Mouse (Mus musculus) limb, embryonic 10.5 days (tissue): Measurements from ENCODE around the gene Arap1. TPM values are rescaled to one million over a fixed set of nuclear protein-coding genes. Genes with fewer than 3 reads are reported as not detected.

Experiments used
- DNase-seq: peaks from one replicate; pipeline ENCODE4 v3.0.0-alpha.2; 2017; ENCODE audit warnings: low spot score
- H3K27ac ChIP-seq: fragments of 300-500 bp; sonication (generic); 2 replicates; pipeline ENCODE4 v1.5.1; 2016; ENCODE audit warnings: mild to moderate bottlenecking
- H3K27me3 ChIP-seq: fragments of 300-500 bp; sonication (generic); 2 replicates; pipeline ENCODE4 v1.6.1; 2016; ENCODE audit warnings: low read depth, mild to moderate bottlenecking; ENCODE audit not compliant: poor library complexity, severe bottlenecking
- H3K36me3 ChIP-seq: fragments of 300-500 bp; sonication (generic); 2 replicates; pipeline ENCODE4 v1.6.1; 2016; ENCODE audit warnings: mild to moderate bottlenecking, moderate library complexity
- H3K4me1 ChIP-seq: fragments of 300-500 bp; sonication (generic); 2 replicates; pipeline ENCODE4 v1.6.1; 2016
- H3K4me3 ChIP-seq: fragments of 300-500 bp; sonication (generic); 2 replicates; pipeline ENCODE4 v1.5.1; 2016; ENCODE audit warnings: mild to moderate bottlenecking, moderate library complexity
- H3K9me3 ChIP-seq: fragments of 300-500 bp; sonication (generic); replicated peaks from 2 replicates; pipeline ENCODE4 v1.6.1; 2016; ENCODE audit warnings: mild to moderate bottlenecking
- WGBS: fragments of 180-500 bp; shearing (Covaris S2); methylation state at CpG from one replicate; pipeline ENCODE4 v1.1.7; 2016; 5-methylcytosine and 5-hydroxymethylcytosine counted together
- polyA plus RNA-seq: library from polyadenylated mRNA; unstranded; fragments of >200 nt; fragmentation: Nextera tagmentation; extraction: Ambion mirVana; gene quantifications from 2 replicates; pipeline ENCODE4 v1.2.1, GENCODE M21; 2016

Gene Arap1
- polyA plus RNA-seq, 1 experiment from 2014 or later: 20.5 TPM

GRCm38 (mm10) chr7:101377741-101378262 is 29.9 kb downstream of the Arap1 start:
- peak; percentile 46 for DNase-seq
- H3K27me3 ChIP-seq: no peaks in the 10 kb centered on the region
- peak overlapping the region; percentile 31 for H3K4me3 ChIP-seq
- H3K4me1 ChIP-seq: peaks cover 31% of the 10 kb centered on the region
- peak overlapping the region; percentile 79 for H3K27ac ChIP-seq
- WGBS: 31% methylated on average over 7 of the region's 7 CpGs
- H3K9me3 ChIP-seq: no peaks in the 10 kb centered on the region
- no peaks in the 10 kb centered on the region for H3K36me3 ChIP-seq

GRCm38 (mm10) chr7:101378285-101378684 is 30.4 kb downstream of the Arap1 start:
- Histone ChIP-seq H3K36me3 (no peaks in the 10 kb centered on the region), H3K4me1 (peaks cover 31% of the 10 kb centered on the region), H3K27me3 (no peaks in the 10 kb centered on the region), H3K27ac (peak overlapping the region; percentile 79), H3K4me3 (no peak overlapping the region), H3K9me3 (no peaks in the 10 kb centered on the region)
- WGBS: 65% methylated on average over 3 of the region's 3 CpGs
- DNase-seq: no peak

- peak overlapping the region; percentile 32 for H3K27ac ChIP-seq
- H3K9me3 ChIP-seq: no peaks in the 10 kb centered on the region
- WGBS: 70% methylated on average over 5 of the region's 5 CpGs
- no peak overlapping the region for H3K4me3 ChIP-seq
- H3K36me3 ChIP-seq: no peaks in the 10 kb centered on the region
- DNase-seq: no peak
- H3K27me3 ChIP-seq: no peaks in the 10 kb centered on the region
- peaks cover 31% of the 10 kb centered on the region for H3K4me1 ChIP-seq
These were observed 31.1 kb downstream of the Arap1 start for GRCm38 (mm10) chr7:101378796-101379465.

- DNase-seq: no peak
- Histone ChIP-seq H3K9me3 (no peaks in the 10 kb centered on the region), H3K4me1 (peaks cover 34% of the 10 kb centered on the region), H3K4me3 (no peak overlapping the region), H3K27me3 (no peaks in the 10 kb centered on the region), H3K27ac (peak overlapping the region; percentile 32), H3K36me3 (no peaks in the 10 kb centered on the region)
- 67% methylated on average over 2 of the region's 2 CpGs for WGBS
These were observed 31.9 kb downstream of the Arap1 start for GRCm38 (mm10) chr7:101379732-101380131.

- Histone ChIP-seq H3K4me3 (no peak overlapping the region), H3K9me3 (no peaks in the 10 kb centered on the region), H3K27me3 (no peaks in the 10 kb centered on the region), H3K36me3 (no peaks in the 10 kb centered on the region), H3K4me1 (peaks cover 51% of the 10 kb centered on the region), H3K27ac (no peak overlapping the region)
- no peak for DNase-seq
- 79% methylated on average over 6 of the region's 6 CpGs for WGBS
These were observed 33.6 kb downstream of the Arap1 start for GRCm38 (mm10) chr7:101381512-101381911.

- no peak for DNase-seq
- Histone ChIP-seq H3K4me1 (peaks cover 46% of the 10 kb centered on the region), H3K36me3 (no peaks in the 10 kb centered on the region), H3K4me3 (no peak overlapping the region), H3K27me3 (no peaks in the 10 kb centered on the region), H3K9me3 (no peaks in the 10 kb centered on the region), H3K27ac (0 out of 2 replicates have a peak overlapping the region, but pooled peaks have one; percentile 31)
- 67% methylated on average over 8 of the region's 8 CpGs for WGBS
These were observed 34.5 kb downstream of the Arap1 start for GRCm38 (mm10) chr7:101382378-101382777.

GRCm38 (mm10) chr7:101383756-101384155 is 35.9 kb downstream of the Arap1 start:
- no peak overlapping the region for H3K27ac ChIP-seq
- no peaks in the 10 kb centered on the region for H3K9me3 ChIP-seq
- H3K27me3 ChIP-seq: no peaks in the 10 kb centered on the region
- WGBS: 83% methylated on average over 3 of the region's 3 CpGs
- peaks cover 32% of the 10 kb centered on the region for H3K4me1 ChIP-seq
- no peak overlapping the region for H3K4me3 ChIP-seq
- H3K36me3 ChIP-seq: peaks cover 7% of the 10 kb centered on the region; the same call in 1 of the 2 replicates
- no peak for DNase-seq

GRCm38 (mm10) chr7:101384931-101385330 is 37.1 kb downstream of the Arap1 start:
- no peaks in the 10 kb centered on the region for H3K9me3 ChIP-seq
- peak overlapping the region; percentile 70 for H3K27ac ChIP-seq
- no peaks in the 10 kb centered on the region for H3K27me3 ChIP-seq
- no peak overlapping the region for H3K4me3 ChIP-seq
- H3K4me1 ChIP-seq: peaks cover 21% of the 10 kb centered on the region
- 73% methylated on average over 10 of the region's 10 CpGs for WGBS
- peaks cover 12% of the 10 kb centered on the region; the same call in 1 of the 2 replicates for H3K36me3 ChIP-seq
- no peak for DNase-seq

- H3K36me3 ChIP-seq: peaks cover 16% of the 10 kb centered on the region; the same call in 1 of the 2 replicates
- H3K27me3 ChIP-seq: no peaks in the 10 kb centered on the region
- no peak for DNase-seq
- 53% methylated on average over 6 of the region's 6 CpGs for WGBS
- no peaks in the 10 kb centered on the region for H3K9me3 ChIP-seq
- H3K27ac ChIP-seq: peak overlapping the region; percentile 66
- H3K4me1 ChIP-seq: peaks cover 21% of the 10 kb centered on the region
- no peak overlapping the region for H3K4me3 ChIP-seq
These were observed 37.5 kb downstream of the Arap1 start for GRCm38 (mm10) chr7:101385331-101385733.

GRCm38 (mm10) chr7:101385866-101386452 is 38.1 kb downstream of the Arap1 start:
- peak overlapping the region; percentile 66 for H3K27ac ChIP-seq
- DNase-seq: no peak
- WGBS: 45% methylated on average over 10 of the region's 10 CpGs

GRCm38 (mm10) chr7:101389256-101389655 is 41.4 kb downstream of the Arap1 start:
- no peak for DNase-seq
- Histone ChIP-seq H3K27me3 (no peaks in the 10 kb centered on the region), H3K4me3 (no peak overlapping the region), H3K27ac (no peak overlapping the region), H3K36me3 (peaks cover 19% of the 10 kb centered on the region; the same call in 1 of the 2 replicates), H3K4me1 (peaks cover 49% of the 10 kb centered on the region), H3K9me3 (no peaks in the 10 kb centered on the region)
- 93% methylated on average over 6 of the region's 6 CpGs for whole genome bisulfite sequencing

More at GRCm38 (mm10) chr7:101385866-101386452, 38.1 kb downstream of the Arap1 start:
- H3K27me3 ChIP-seq: no peaks in the 10 kb centered on the region
- H3K36me3 ChIP-seq: peaks cover 19% of the 10 kb centered on the region; the same call in 1 of the 2 replicates
- H3K4me1 ChIP-seq: peaks cover 21% of the 10 kb centered on the region
- no peaks in the 10 kb centered on the region for H3K9me3 ChIP-seq
- H3K4me3 ChIP-seq: no peak overlapping the region

GRCm38 (mm10) chr7:101391909-101392479 is 44.1 kb downstream of the Arap1 start:
- no peaks in the 10 kb centered on the region for H3K9me3 ChIP-seq
- H3K27ac ChIP-seq: peak overlapping the region; percentile 85; the same call in 1 of the 2 replicates
- H3K4me3 ChIP-seq: no peak overlapping the region
- 82% methylated on average over 4 of the region's 4 CpGs for WGBS
- DNase-seq: no peak
- no peaks in the 10 kb centered on the region for H3K27me3 ChIP-seq
- H3K36me3 ChIP-seq: peaks cover 26% of the 10 kb centered on the region
- peaks cover 44% of the 10 kb centered on the region for H3K4me1 ChIP-seq

GRCm38 (mm10) chr7:101393015-101393414 is 45.1 kb downstream of the Arap1 start:
- H3K4me1 ChIP-seq: peaks cover 44% of the 10 kb centered on the region
- peak overlapping the region; percentile 85 for H3K27ac ChIP-seq
- H3K4me3 ChIP-seq: no peak overlapping the region
- no peak for DNase-seq
- WGBS: 52% methylated on average over 4 of the region's 4 CpGs
- no peaks in the 10 kb centered on the region for H3K27me3 ChIP-seq
- H3K9me3 ChIP-seq: no peaks in the 10 kb centered on the region
- peaks cover 32% of the 10 kb centered on the region for H3K36me3 ChIP-seq
